Mouse (Mus musculus) layer of hippocampus, adult 18-20 months (tissue): ENCODE measurements around the gene Prnd. TPM values are rescaled to one million over a fixed set of nuclear protein-coding genes. Genes with fewer than 3 reads are reported as not detected.

Experiments
- DNase-seq, 2 experiments: peaks; one replicate each; pipeline ENCODE4 v3.0.0; 2022; ENCODE audit warnings: low spot score in 2 of 2
- total RNA-seq, 2 experiments: library from RNA; stranded (reverse); gene quantifications; 2 replicates each; pipeline ENCODE4 v1.2.3; 2021

The Prnd gene
- total RNA-seq, 2 experiments from 2014 or later: not detected

DNA sequence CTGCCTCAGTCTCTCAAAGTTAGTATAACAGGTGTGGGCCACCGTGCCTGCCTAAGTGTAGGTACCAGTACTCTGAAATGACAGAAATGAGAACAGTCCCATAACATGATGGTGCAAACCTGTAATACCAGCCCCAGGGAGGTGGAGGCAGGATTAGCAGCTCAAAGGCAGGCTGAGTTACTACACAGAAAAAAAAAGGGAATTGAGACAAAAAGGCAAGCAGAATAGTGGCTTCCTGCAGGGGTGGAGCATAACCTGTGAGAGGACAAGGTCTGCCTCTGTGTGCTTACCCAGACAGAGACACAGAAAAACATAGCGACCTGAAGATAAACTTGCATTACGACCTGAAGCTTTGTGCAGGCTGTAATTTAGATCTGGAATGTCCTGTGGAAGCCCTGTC is 26.0 kb downstream of the Prnd start:
- no peak for DNase-seq

DNA sequence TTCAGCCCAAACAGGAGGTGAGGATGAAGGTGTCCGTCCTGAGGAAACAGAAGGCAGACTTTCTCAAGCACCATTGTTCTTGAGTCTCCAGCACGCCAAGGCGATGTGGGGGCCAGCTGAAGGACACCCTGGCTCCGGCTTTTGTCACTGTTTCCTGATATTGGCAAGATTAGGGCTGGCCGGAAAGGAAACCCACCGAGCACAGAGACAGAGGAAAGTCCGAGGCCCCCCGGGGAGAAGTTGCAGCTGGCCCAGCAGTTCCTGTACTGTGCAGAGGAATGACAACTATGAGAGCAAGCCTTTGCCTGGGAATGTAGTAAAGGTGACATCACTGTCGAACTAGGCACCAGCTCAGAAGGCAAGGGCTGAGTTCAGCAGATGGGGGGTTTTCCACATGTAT is 30.2 kb downstream of the Prnd start:
- DNase-seq: no peak

DNA sequence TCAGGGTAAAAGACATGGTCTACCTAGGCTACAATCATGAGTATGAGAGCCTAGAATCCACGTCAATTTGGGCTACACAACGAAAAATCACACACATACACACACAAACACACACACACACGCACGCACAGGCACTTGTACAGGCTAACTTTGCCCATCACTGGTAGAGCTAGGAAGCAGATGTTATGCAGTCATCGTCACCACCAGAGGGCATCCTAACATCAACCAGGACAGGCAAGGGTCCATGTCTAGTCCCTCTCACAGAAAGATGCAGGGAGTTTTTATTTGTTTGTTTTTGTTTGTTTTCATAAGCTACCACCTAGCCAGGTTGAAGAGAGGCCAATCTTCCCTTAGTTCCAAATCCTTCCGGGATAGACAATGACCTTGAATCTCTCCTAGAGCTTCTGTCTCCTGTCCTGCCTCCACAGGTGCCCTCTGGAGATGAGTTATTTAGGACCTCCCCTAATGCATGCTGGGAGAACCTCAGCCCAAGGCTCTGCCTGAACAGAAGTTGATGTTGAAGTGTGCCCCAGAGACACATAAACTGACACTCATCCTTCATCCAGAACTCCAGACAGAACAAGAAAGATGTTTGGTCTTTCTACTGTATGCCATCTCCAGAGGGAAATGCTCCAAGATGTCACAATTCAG is 32.0 kb downstream of the Prnd start:
- DNase-seq: peak in 1 of 2 experiments; percentile 79

DNA sequence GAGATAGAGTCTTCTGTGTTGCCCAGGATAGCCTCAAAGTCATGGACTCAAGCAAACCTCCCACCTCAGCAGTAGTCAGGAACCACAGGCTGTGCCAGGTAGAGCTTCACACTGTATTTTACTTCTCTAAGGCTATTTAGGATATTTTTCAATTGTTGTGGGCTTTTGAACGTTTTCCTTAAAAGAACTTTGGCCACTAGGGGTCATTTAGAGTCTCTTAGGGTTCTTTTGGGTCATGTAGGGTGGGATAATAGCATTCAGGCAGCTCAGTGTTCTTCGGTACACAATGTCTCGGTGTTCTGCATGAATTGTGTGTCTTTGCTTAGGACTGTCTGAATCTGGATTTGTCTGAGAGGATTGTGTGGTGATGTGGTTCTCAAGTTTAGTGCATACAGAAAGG is 37.3 kb downstream of the Prnd start:
- DNase-seq: no peak

DNA sequence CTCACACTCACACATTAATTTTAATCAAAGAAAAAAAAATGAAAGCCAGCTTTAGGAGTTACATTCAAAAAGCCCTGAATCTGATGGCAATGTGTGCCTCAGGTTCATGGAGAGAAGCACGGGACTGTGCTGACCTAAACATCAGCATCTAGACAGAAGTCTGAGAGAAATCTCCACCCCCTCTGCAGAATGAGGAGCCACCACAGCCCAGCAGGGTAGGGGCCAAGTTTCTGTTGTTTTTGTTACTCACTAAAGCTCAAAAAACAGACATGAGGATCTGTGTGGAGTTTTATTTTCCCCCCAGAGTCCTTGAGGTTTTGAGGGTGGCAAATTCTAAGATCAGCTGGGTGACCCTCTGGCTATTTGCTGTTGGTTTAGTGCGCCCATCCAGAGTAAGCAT is 37.9 kb downstream of the Prnd start:
- DNase-seq: no peak

DNA sequence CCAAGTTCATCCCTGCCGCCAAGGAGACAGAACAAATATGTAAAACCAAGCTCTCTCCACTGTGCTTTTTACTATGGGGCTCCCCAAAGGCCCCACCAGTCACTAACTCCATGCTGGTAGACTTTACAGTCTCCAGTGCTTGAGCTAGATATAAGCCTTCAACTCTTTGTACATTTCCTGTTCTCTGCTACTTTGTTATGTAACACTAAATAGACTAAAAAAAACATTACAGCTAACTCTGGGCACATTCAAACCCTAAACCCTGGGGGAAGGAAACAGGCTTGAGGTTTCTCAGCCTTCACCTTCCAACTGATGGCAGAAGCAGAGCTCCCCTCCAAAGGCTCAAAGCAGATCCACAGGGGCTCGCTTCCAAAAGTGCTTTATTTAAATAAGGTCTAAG is 41.8 kb downstream of the Prnd start:
- DNase-seq: no peak

DNA sequence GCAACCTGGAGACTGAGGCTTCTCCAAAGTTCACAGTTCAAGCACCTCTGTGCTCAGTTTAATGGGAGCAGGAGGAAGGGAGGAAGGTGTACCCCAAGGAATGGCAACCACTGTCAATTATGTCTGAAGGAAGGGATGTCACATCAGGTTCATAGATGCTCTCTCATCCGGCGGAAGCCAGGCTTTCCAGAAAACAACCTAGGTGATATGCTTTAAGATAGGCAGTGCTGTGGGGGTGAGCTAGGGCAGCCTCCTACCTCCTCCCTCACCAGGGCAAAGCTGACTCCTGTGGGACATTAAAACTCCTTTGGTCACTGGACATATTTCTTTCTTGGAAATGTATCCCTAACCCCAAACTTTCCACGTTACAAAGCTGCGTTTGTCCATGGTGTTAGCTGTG is 42.5 kb downstream of the Prnd start:
- no peak for DNase-seq

DNA sequence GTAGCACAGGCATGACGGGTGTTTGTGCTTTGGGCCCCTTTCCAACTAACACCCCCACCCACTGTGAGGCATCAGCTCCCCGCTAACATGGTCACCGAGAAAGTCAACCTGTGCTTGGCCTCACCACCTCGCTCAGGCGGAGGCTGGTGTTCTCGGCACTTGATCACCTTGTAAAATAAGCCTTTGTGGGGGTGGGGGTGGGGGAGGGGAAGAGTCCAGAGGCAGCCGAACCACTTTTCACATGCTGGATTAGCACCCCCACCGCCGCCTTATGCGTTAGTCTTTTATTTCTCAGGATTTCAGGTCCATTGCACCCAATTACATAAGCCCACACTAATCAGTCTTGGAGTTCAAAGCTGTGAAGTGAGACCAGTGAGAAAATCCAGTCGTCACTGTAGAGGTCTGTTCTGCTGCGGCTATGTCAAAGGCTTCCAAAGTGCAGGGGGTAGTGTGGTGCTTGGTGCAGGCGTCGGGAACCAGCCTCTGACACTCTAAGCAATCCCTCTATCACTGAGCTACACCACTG is 43.0 kb downstream of the Prnd start:
- no peak for DNase-seq

DNA sequence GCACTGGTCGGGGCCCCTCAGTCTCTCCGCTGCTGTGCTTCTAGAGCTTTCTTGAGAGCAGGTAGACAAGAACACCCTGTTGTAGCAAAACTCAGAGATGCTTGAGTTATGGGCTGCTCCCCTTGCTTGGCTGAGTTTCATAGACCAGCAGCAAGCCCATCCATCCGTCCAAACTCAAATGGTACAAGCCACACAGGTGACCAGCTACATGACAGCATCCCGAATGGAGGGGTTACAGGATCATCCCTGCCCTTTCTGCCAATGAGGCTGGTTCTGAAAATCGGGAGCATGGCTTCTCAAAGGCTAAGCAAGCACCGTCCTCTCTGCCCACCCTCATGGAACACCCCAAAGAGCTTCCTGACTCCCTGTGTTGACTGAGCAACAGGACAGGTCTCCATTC is 44.3 kb downstream of the Prnd start:
- no peak for DNase-seq

DNA sequence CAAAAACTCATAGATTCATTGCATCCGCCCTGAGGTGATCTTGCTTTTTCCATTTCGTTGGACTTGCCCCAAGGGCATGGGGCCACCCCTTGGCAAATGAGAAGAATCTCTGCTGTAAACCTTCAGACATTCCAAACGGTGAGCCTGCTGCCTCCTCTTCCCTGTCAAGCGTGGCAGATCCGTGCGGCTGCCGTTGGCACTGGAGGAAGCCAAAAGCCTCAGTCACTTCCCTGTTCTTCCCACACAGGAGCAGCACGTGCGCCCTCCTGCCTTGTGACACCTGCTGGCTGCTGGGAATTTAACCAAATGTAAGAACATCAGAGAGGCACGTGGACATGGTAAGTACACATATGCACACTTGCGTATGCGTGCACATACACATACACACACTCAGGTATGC is 45.1 kb downstream of the Prnd start:
- DNase-seq: peak in 1 of 2 experiments; percentile 27

DNA sequence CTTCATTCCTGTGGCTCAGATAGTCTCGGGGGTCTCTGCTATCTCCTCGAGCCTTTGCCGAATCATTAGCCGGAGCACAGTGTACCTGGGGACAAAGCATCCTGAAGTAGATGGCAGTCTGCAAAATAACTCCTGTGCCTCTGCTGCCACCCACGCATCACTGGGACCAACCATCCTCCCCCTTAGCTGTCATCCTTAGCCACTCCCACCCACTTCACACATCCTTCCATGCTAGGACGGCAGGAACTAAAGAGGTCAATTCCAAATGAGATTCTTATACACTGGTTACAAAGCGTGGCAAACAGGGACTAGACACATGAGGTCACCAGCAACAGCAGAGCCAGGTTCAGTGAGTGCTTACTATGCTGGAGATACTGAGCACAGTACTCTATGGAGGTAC is 45.7 kb downstream of the Prnd start:
- no peak for DNase-seq

DNA sequence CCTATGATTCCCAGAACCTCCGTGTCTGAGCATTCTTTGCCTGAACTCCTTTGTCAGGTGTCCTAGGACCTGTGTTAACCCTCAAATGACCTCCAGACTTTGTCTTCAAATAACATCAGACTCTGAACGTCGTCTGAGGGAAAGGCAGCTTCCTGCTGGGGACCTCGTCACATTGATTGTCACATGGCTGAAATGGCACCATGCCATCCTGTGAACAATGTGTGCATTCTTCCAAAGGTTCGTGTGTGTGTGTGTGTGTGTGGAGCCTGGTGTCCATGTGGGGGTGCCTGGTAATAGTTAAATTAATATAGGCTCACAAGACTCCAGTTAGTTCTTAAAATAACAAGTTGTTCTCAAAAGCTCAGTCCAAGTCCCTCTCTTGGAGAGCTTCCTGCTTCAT is 46.7 kb downstream of the Prnd start:
- no peak for DNase-seq

DNA sequence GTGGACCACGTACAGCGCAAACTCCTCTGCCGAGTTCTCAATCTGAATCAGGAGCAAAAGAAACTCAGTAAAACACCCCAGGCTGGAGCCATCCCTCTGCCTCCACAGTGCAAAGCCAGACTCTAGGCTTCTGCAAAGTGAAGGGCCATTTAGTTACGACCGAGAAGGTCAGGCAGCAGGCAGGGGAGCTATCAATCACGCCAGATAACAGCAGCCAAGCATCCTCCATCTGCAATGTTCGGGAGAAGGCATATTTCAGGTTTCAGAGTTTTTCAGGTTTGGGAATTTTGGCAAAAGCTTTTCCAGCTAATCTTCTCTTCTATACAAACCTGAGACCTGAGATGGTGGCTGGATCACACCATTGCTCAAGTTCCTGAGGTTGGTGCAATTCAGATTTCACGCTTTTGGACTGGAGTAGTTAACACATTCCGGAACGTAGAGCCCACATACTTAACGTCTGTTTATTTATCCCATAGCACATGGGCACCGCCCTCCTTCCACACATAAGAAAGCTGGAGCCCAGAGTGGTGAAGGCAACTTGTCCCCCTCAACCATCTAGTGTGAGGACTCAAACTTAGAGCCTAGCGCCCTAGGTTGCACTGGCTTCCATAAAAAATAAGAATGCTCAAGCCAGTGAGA is 51.2 kb downstream of the Prnd start:
- DNase-seq: no peak

DNA sequence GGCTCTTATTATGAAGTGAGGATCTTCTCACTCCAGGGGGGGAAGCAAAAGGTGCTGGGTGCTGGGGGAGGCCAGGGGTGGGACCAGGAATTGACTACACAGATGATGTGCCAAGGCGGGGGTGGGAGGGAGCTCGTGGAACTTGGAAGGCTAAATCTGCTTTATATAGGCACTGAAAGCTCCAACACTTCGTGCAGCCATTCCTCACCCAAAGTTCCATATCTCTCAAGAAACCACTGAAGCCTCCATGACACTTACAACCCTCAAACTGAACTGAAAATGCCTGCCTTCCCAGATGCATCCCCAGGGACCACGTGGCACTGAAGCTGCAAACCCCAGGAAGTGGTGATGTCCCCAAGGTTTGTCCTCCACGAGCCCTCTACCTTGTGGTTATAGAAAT is 53.3 kb downstream of the Prnd start:
- DNase-seq: no peak

DNA sequence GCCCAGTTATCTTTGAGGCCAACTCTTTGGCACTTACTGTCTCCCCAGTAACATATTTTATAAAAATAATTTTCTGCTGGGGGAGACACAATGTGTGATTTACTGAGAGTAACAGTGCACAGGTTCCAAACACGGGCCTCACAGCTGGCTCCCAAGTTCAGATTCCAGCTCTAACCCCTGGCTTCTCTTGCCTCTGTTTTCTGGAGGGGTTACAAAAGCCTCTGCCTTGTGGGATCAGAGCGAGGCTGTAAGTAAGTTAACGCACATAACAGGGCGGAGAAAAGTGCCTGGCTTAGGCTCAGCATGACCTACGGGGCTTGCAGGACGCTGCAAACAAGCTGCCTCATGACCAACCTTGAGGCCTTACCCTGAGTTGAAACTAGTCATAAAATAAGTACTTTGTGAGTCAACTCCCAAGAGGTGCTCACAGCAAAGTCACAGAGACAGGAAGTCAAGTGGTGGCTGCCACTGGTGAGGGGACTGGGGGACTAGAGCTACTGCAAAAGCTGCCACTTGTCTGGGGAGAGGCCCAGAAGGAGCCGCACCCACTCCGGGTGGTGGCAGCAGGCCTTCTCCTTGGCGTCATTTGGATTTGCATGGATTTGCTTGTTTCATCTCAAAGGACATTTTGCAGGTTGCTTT is 54.0 kb downstream of the Prnd start:
- DNase-seq: no peak

DNA sequence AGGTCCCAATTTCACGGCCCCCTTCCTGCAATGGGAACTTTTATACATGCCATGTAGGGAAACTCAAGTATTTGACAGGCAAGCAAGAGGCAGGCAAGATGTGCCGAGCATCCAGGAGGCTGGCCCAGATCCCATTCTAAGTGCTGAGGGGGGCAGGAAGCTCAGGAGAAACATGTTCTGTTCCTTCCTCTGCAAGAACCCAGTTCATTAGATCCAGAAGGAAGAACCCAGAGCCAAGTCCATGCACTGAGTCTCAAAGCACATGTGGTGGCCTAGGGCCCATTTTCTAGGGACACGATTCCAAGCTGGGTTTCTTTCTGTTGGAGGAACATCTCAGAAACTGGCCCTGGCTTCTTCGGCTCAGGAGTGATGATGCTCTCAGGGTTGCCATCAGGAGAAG is 54.8 kb downstream of the Prnd start:
- no peak for DNase-seq

Other genes starting within 250 kb of the Prnd start
- gene Erv3, start 91.1 kb upstream of the Prnd start, total RNA-seq: under 1 TPM; 0.18 to 0.20 TPM
- gene Prnp, start 40.9 kb upstream of the Prnd start, total RNA-seq: 1,000 to 10,000 TPM; 1,102 to 1,107 TPM
- gene Prn, start 40.9 kb upstream of the Prnd start, total RNA-seq: not detected
- 10 to 100 TPM; 45.5 to 52.1 TPM for gene Rassf2, start 79.4 kb downstream of the Prnd start, total RNA-seq
- 100 to 1,000 TPM in 1 of 2 experiments, 10 to 100 TPM in 1; 96.8 to 103 TPM for gene Slc23a2, start 194.2 kb downstream of the Prnd start, total RNA-seq